Mouse (Mus musculus): ENCODE results near the gene Fez2.

DNA sequence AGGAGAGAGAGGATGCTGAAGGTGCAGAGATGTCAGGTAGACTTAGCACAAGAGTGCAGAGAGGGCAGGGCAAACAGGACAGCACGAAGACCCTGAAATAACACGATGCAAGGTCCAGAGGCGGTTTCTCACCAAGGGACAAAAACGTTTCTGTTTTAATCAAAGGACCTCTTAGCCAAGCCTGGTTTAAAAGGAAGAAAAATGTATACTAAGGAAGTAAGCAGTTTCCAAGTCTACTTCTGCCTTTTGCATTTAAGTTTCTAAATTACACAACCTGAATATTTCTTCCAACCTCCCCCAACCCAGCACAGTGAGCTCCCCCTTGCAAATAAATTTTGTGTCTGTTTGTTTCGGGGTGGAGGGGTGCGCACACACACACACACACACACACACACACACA lies 44.8 kb downstream of the Fez2 start:
- TF ChIP-seq CTCF (IDR thresholded peaks at IDR 0.05; ENCODE audit: low read depth) (no peak), EP300 (IDR thresholded peaks at IDR 0.05; ENCODE audit: low read depth) (no peak)

Measured in liver, postnatal 0 days (tissue).